Comparison of ENCODE assay signal across 1 mouse cellular context in the genomic region with DNA sequence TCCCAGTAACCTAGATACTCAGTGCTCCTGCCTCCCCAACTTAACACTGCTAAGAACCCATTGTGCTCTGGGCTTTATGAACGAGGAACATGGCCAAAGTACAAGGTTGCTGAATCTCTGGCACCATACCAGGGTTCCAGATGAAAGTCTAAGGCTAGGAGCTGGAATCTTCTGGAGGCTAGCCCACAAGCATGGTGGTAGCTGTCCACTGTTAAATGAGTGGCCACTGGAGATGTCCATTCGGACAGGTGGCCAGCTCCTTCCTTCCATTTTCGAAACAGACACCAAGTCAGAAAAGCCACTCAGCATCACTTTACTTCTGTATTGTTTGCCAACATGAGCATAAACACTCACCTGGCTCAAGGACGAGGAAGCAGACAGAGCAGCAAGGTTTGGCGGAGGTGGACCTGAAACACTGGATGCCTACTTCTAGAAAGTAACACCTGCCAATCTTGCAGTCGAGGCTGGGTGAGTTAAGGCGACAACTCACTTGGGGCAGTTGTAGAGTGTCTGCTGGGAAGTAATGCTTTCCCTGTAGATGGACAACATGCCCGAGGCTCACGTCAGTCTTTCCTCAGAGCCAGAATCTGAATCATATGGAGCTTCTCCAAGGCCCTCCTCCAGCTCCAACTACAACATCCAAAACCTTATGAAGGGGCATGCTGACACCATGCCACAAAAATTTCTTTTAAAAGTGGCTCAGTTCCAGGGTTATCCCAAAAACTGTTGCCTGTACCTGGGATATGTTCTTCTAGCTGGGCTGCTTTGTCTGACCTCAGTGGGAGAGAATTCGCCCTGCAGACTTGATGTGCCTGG.
TF ChIP-seq lines count a peak whose summit lies in the region.

No protein-coding gene starts in this region.

TF ChIP-seq in MEL, 35 proteins besides CTCF, POLR2A, EP300 and RAD21 (continued from another document):
- TF ChIP-seq SMC3 (IDR thresholded peaks at IDR 0.05; ENCODE audit: low read depth, low read length) (no peak), ZMIZ1 (IDR thresholded peaks at IDR 0.05; ENCODE audit: low read depth, low read length) (peak; percentile 68; the same call in 1 of the 2 replicates), NRF1 (IDR thresholded peaks at IDR 0.05; ENCODE audit: insufficient read depth, low read depth, low read length, poor library complexity, severe bottlenecking) (no peak), POLR2AphosphoS2 (IDR thresholded peaks at IDR 0.05; ENCODE audit: low read length) (peak; percentile 74), RCOR1 (IDR thresholded peaks at IDR 0.05; ENCODE audit: low read depth, low read length) (no peak), ZC3H11A (IDR thresholded peaks at IDR 0.05; ENCODE audit: low read depth, low read length) (no peak)
